Mouse (Mus musculus): ENCODE measurements around the gene Idnk. TPM values are rescaled to one million over a fixed set of nuclear protein-coding genes. Genes with fewer than 3 reads are reported as not detected.

The Idnk gene
- 17.6 and 20.0 TPM in 2 replicates for polyA plus RNA-seq (2012)

GRCm38 (mm10) chr13:58157447-58158098, at the start of gene Idnk:
TSS of gene Idnk (plus strand) at chr13:58157649.

DNA sequence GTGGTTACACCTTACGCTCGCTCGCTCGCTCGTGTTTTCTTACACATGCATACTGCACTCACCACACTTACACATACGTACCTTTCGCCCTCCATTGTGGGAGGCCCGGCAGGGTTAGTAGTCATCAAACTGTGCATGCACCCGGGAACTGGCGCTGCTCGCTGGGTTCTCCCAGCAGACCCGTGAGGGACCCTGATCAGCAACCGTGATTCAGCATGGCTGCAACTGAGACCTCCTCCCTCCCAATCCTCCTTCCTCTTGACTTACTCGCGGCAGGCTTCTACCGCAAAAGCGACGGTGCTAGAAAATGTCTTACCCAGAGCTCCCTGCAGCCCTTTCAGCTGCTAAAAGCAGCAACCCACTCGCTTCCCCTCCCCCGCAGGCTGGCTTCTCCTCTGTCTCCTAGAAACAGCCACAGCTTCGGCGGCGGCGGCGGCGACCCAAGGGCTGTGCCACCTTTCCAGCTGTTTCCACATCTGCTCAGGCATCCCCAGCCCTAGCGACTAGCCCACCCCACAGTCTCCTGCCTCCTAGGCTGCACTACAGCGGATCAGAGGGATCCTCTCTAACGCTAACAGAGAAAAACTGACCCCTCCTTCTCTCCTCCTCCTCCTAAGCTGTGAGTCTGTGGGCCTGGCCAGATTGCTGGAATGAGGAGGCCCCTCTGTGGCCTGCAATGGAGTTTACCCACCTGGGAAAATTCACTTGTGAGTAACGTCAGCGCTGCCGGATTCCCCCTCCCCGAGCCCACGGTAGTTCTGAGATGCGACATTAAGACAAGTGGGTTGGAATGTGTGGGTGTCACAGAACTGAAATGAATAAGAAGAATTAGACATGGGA, 44.2 kb upstream of the Idnk start, which contains the start of gene Klhl3:
Klhl3 (minus strand) TSS at position 532 of the 840 bp plus-strand sequence.

GRCm38 (mm10) chr13:58128396-58128767, 29.1 kb upstream of the Idnk start, which contains the start of gene Hnrnpa0:
TSS of gene Hnrnpa0 (minus strand) at chr13:58128556.

Other genes starting within 250 kb of the Idnk start
- not detected in 2 replicates for gene Spock1, start 249.3 kb upstream of the Idnk start, polyA plus RNA-seq (2012)
- 0.94 and 1.1 TPM in 2 replicates for gene Klhl3, start 44.1 kb upstream of the Idnk start, polyA plus RNA-seq (2012)
- gene Hnrnpa0, start 29.1 kb upstream of the Idnk start, polyA plus RNA-seq (2012) = 506 and 581 TPM in 2 replicates
- 59.3 and 62.1 TPM in 2 replicates for gene Ubqln1, start 58.0 kb downstream of the Idnk start, polyA plus RNA-seq (2012)
- gene Gkap1, start 118.0 kb downstream of the Idnk start, polyA plus RNA-seq (2012) = 5.3 and 6.7 TPM in 2 replicates
- gene Kif27, start 201.5 kb downstream of the Idnk start, polyA plus RNA-seq (2012) = 0.01 TPM in 1 of 2 replicates, not detected in the other
- 12.8 and 13.4 TPM in 2 replicates for gene 2210016F16Rik, start 227.6 kb downstream of the Idnk start, polyA plus RNA-seq (2012)
- 8.3 and 8.6 TPM in 2 replicates for gene Rmi1, start 244.6 kb downstream of the Idnk start, polyA plus RNA-seq (2012)
- gene Hnrnpk, start 245.7 kb downstream of the Idnk start, polyA plus RNA-seq (2012) = 892 and 1,011 TPM in 2 replicates